Mouse (Mus musculus): Measurements from ENCODE around the gene G3bp2. TPM values are rescaled to one million over a fixed set of nuclear protein-coding genes. Genes with fewer than 3 reads are reported as not detected.
A peak's percentile ranks its signal among the peaks of the same experiment; 100 is the strongest.

The G3bp2 gene
- polyA plus RNA-seq, 1 experiment: 127 TPM

- H3K4me3 ChIP-seq (ENCODE audit: insufficient read depth, low read length): no peak overlapping the region
- TF ChIP-seq POLR2A (IDR thresholded peaks at IDR 0.05; ENCODE audit: extremely low read depth, insufficient read depth, low read length) (no peak), CTCF (IDR thresholded peaks at IDR 0.05; ENCODE audit: extremely low read depth, insufficient read depth, low read length) (no peak)
- H3K27ac ChIP-seq (ENCODE audit: insufficient read depth, low read length): no peak overlapping the region
- peaks cover 2% of the 10 kb centered on the region; the same call in 1 of the 2 replicates for H3K4me1 ChIP-seq (ENCODE audit: control insufficient read depth, insufficient read depth, low read length)
Observed at GRCm38 (mm10) chr5:92085821-92086550, 2.5 kb upstream of the G3bp2 start.

- no peak overlapping the region for H3K27ac ChIP-seq (ENCODE audit: insufficient read depth, low read length)
- TF ChIP-seq CTCF (IDR thresholded peaks at IDR 0.05; ENCODE audit: extremely low read depth, insufficient read depth, low read length) (no peak), POLR2A (IDR thresholded peaks at IDR 0.05; ENCODE audit: extremely low read depth, insufficient read depth, low read length) (no peak)
- H3K4me1 ChIP-seq (ENCODE audit: control insufficient read depth, insufficient read depth, low read length): peaks cover 2% of the 10 kb centered on the region; the same call in 1 of the 2 replicates
- H3K4me3 ChIP-seq (ENCODE audit: insufficient read depth, low read length): no peak overlapping the region
Observed at GRCm38 (mm10) chr5:92085246-92085645, 1.7 kb upstream of the G3bp2 start.

GRCm38 (mm10) chr5:92082821-92083401 lies 608 bp downstream of the G3bp2 start:
- TF ChIP-seq CTCF (IDR thresholded peaks at IDR 0.05; ENCODE audit: extremely low read depth, insufficient read depth, low read length): no peak
- no peak; the same call in 1 of the 2 replicates for TF ChIP-seq POLR2A (IDR thresholded peaks at IDR 0.05; ENCODE audit: extremely low read depth, insufficient read depth, low read length)
- Histone ChIP-seq H3K4me3 (ENCODE audit: insufficient read depth, low read length) (peak overlapping the region; percentile 79), H3K4me1 (ENCODE audit: control insufficient read depth, insufficient read depth, low read length) (peaks cover 2% of the 10 kb centered on the region; the same call in 1 of the 2 replicates), H3K27ac (ENCODE audit: insufficient read depth, low read length) (peak overlapping the region; percentile 94)

GRCm38 (mm10) chr5:92081326-92081725 lies 2.2 kb downstream of the G3bp2 start:
- no peak for TF ChIP-seq POLR2A (IDR thresholded peaks at IDR 0.05; ENCODE audit: extremely low read depth, insufficient read depth, low read length)
- TF ChIP-seq CTCF (IDR thresholded peaks at IDR 0.05; ENCODE audit: extremely low read depth, insufficient read depth, low read length): no peak
- Histone ChIP-seq H3K4me3 (ENCODE audit: insufficient read depth, low read length) (no peak overlapping the region), H3K4me1 (ENCODE audit: control insufficient read depth, insufficient read depth, low read length) (peaks cover 2% of the 10 kb centered on the region; the same call in 1 of the 2 replicates), H3K27ac (ENCODE audit: insufficient read depth, low read length) (no peak overlapping the region)

GRCm38 (mm10) chr5:92080400-92080799 lies 3.1 kb downstream of the G3bp2 start:
- TF ChIP-seq POLR2A (IDR thresholded peaks at IDR 0.05; ENCODE audit: extremely low read depth, insufficient read depth, low read length) (no peak), CTCF (IDR thresholded peaks at IDR 0.05; ENCODE audit: extremely low read depth, insufficient read depth, low read length) (no peak)
- Histone ChIP-seq H3K27ac (ENCODE audit: insufficient read depth, low read length) (no peak overlapping the region), H3K4me3 (ENCODE audit: insufficient read depth, low read length) (no peak overlapping the region), H3K4me1 (ENCODE audit: control insufficient read depth, insufficient read depth, low read length) (peaks cover 2% of the 10 kb centered on the region; the same call in 1 of the 2 replicates)

- Histone ChIP-seq H3K27ac (ENCODE audit: insufficient read depth, low read length) (no peak overlapping the region), H3K4me3 (ENCODE audit: insufficient read depth, low read length) (no peak overlapping the region), H3K4me1 (ENCODE audit: control insufficient read depth, insufficient read depth, low read length) (peaks cover 2% of the 10 kb centered on the region; the same call in 1 of the 2 replicates)
- no peak for TF ChIP-seq POLR2A (IDR thresholded peaks at IDR 0.05; ENCODE audit: extremely low read depth, insufficient read depth, low read length)
- no peak for TF ChIP-seq CTCF (IDR thresholded peaks at IDR 0.05; ENCODE audit: extremely low read depth, insufficient read depth, low read length)
Observed at GRCm38 (mm10) chr5:92079304-92079703, 4.2 kb downstream of the G3bp2 start.

GRCm38 (mm10) chr5:92078751-92079150 lies 4.8 kb downstream of the G3bp2 start:
- Histone ChIP-seq H3K27ac (ENCODE audit: insufficient read depth, low read length) (no peak overlapping the region), H3K4me1 (ENCODE audit: control insufficient read depth, insufficient read depth, low read length) (peaks cover 2% of the 10 kb centered on the region; the same call in 1 of the 2 replicates), H3K4me3 (ENCODE audit: insufficient read depth, low read length) (no peak overlapping the region)
- TF ChIP-seq POLR2A (IDR thresholded peaks at IDR 0.05; ENCODE audit: extremely low read depth, insufficient read depth, low read length) (no peak), CTCF (IDR thresholded peaks at IDR 0.05; ENCODE audit: extremely low read depth, insufficient read depth, low read length) (no peak)

GRCm38 (mm10) chr5:92076273-92076672 lies 7.2 kb downstream of the G3bp2 start:
- no peak overlapping the region for H3K4me3 ChIP-seq (ENCODE audit: insufficient read depth, low read length)
- no peak for TF ChIP-seq POLR2A (IDR thresholded peaks at IDR 0.05; ENCODE audit: extremely low read depth, insufficient read depth, low read length)
- TF ChIP-seq CTCF (IDR thresholded peaks at IDR 0.05; ENCODE audit: extremely low read depth, insufficient read depth, low read length): no peak
- H3K4me1 ChIP-seq (ENCODE audit: control insufficient read depth, insufficient read depth, low read length): no peaks in the 10 kb centered on the region; the same call in 1 of the 2 replicates
- H3K27ac ChIP-seq (ENCODE audit: insufficient read depth, low read length): no peak overlapping the region

- Histone ChIP-seq H3K4me1 (ENCODE audit: control insufficient read depth, insufficient read depth, low read length) (no peaks in the 10 kb centered on the region; the same call in 1 of the 2 replicates), H3K27ac (ENCODE audit: insufficient read depth, low read length) (no peak overlapping the region), H3K4me3 (ENCODE audit: insufficient read depth, low read length) (no peak overlapping the region)
- TF ChIP-seq CTCF (IDR thresholded peaks at IDR 0.05; ENCODE audit: extremely low read depth, insufficient read depth, low read length): no peak
- TF ChIP-seq POLR2A (IDR thresholded peaks at IDR 0.05; ENCODE audit: extremely low read depth, insufficient read depth, low read length): no peak
Observed at GRCm38 (mm10) chr5:92074061-92074460, 9.5 kb downstream of the G3bp2 start.

- H3K27ac ChIP-seq (ENCODE audit: insufficient read depth, low read length): no peak overlapping the region
- TF ChIP-seq CTCF (IDR thresholded peaks at IDR 0.05; ENCODE audit: extremely low read depth, insufficient read depth, low read length) (no peak), POLR2A (IDR thresholded peaks at IDR 0.05; ENCODE audit: extremely low read depth, insufficient read depth, low read length) (no peak)
- no peaks in the 10 kb centered on the region for H3K4me1 ChIP-seq (ENCODE audit: control insufficient read depth, insufficient read depth, low read length)
- H3K4me3 ChIP-seq (ENCODE audit: insufficient read depth, low read length): no peak overlapping the region
Observed at GRCm38 (mm10) chr5:92063192-92063591, 20.3 kb downstream of the G3bp2 start.

Data from cortical plate, adult 2 months (tissue).